Mouse (Mus musculus): Measurements from ENCODE around the gene Ccdc187.

Gene Ccdc187

GRCm38 (mm10) chr2:26280594-26280993, 13.8 kb downstream of the Ccdc187 start:
- no peak for DNase-seq (ENCODE audit: low read depth, low spot score)

- no peak for DNase-seq (ENCODE audit: low read depth, low spot score)
These were observed 14.6 kb downstream of the Ccdc187 start for GRCm38 (mm10) chr2:26279712-26280111.

GRCm38 (mm10) chr2:26273611-26274010, 20.7 kb downstream of the Ccdc187 start:
- DNase-seq (ENCODE audit: low read depth, low spot score) = peak; percentile 41

- no peak for DNase-seq (ENCODE audit: low read depth, low spot score)
These were observed 26.1 kb downstream of the Ccdc187 start for GRCm38 (mm10) chr2:26268216-26268615.

GRCm38 (mm10) chr2:26266066-26266742, 28.2 kb downstream of the Ccdc187 start:
- DNase-seq (ENCODE audit: low read depth, low spot score) = no peak

- DNase-seq (ENCODE audit: low read depth, low spot score) = no peak
These were observed 29.3 kb downstream of the Ccdc187 start for GRCm38 (mm10) chr2:26265095-26265494.

- no peak for DNase-seq (ENCODE audit: low read depth, low spot score)
These were observed 29.7 kb downstream of the Ccdc187 start for GRCm38 (mm10) chr2:26264646-26265045.

GRCm38 (mm10) chr2:26257315-26258096, 36.9 kb downstream of the Ccdc187 start:
- DNase-seq (ENCODE audit: low read depth, low spot score) = no peak

GRCm38 (mm10) chr2:26254816-26255215, 39.5 kb downstream of the Ccdc187 start:
- no peak for DNase-seq (ENCODE audit: low read depth, low spot score)

- no peak for DNase-seq (ENCODE audit: low read depth, low spot score)
These were observed 41.7 kb downstream of the Ccdc187 start for GRCm38 (mm10) chr2:26252514-26253206.

GRCm38 (mm10) chr2:26247531-26247930, 46.8 kb downstream of the Ccdc187 start:
- DNase-seq (ENCODE audit: low read depth, low spot score) = no peak

GRCm38 (mm10) chr2:26240841-26241240, 53.5 kb downstream of the Ccdc187 start:
- DNase-seq (ENCODE audit: low read depth, low spot score) = no peak

- no peak for DNase-seq (ENCODE audit: low read depth, low spot score)
These were observed 54.0 kb downstream of the Ccdc187 start for GRCm38 (mm10) chr2:26240330-26240729.

- DNase-seq (ENCODE audit: low read depth, low spot score) = peak; percentile 92
These were observed 57.0 kb downstream of the Ccdc187 start, which contains the start of gene Qsox2 for GRCm38 (mm10) chr2:26237290-26237782. TSS of gene Qsox2 (minus strand) at chr2:26237525.

GRCm38 (mm10) chr2:26236681-26237289, 57.6 kb downstream of the Ccdc187 start:
- no peak for DNase-seq (ENCODE audit: low read depth, low spot score)

- DNase-seq (ENCODE audit: low read depth, low spot score) = no peak
These were observed 59.6 kb downstream of the Ccdc187 start for GRCm38 (mm10) chr2:26234771-26235170.

GRCm38 (mm10) chr2:26234253-26234652, 60.1 kb downstream of the Ccdc187 start:
- DNase-seq (ENCODE audit: low read depth, low spot score) = no peak

- DNase-seq (ENCODE audit: low read depth, low spot score) = no peak
These were observed 63.0 kb downstream of the Ccdc187 start for GRCm38 (mm10) chr2:26231366-26231765.

- no peak for DNase-seq (ENCODE audit: low read depth, low spot score)
These were observed 64.1 kb downstream of the Ccdc187 start for GRCm38 (mm10) chr2:26230253-26230652.

GRCm38 (mm10) chr2:26227788-26228187, 66.6 kb downstream of the Ccdc187 start:
- no peak for DNase-seq (ENCODE audit: low read depth, low spot score)

- no peak for DNase-seq (ENCODE audit: low read depth, low spot score)
These were observed 69.1 kb downstream of the Ccdc187 start for GRCm38 (mm10) chr2:26225242-26225641.

- DNase-seq (ENCODE audit: low read depth, low spot score) = no peak
These were observed 70.4 kb downstream of the Ccdc187 start for GRCm38 (mm10) chr2:26223961-26224360.
